ENCODE assay signal across 8 mouse cellular contexts in genomic region chr5:23417716-23418115, GRCm38 (mm10). TPM values are rescaled to one million over a fixed set of nuclear protein-coding genes. Genes with fewer than 3 reads are reported as not detected.
DNase-seq lines count a peak whose midpoint lies in the region; ATAC-seq and TF ChIP-seq lines count a peak whose summit lies in the region.

No protein-coding gene starts in this region.

- no peak overlapping the region; the same call in 1 of the 2 replicates for H3K27ac ChIP-seq in cerebellum, adult 2 months (ENCODE audit: insufficient read depth, low read length)
- peak overlapping the region; percentile 98 for H3K27ac ChIP-seq in thymus, adult 2 months (ENCODE audit: control insufficient read depth, insufficient read depth, low read length)
- peak overlapping the region; percentile 88 for H3K27ac ChIP-seq in liver, embryonic 15.5 days (replicated peaks)

- H3K9ac ChIP-seq in liver, embryonic 15.5 days = 0 out of 2 replicates have a peak overlapping the region, but pooled peaks have one; percentile 80

- H3K4me2 ChIP-seq in liver, embryonic 15.5 days = peak overlapping the region; percentile 84

- ATAC-seq in liver, embryonic 15.5 days (ENCODE audit: insufficient read depth) = no peak

- WGBS in cerebellum, adult 2 months = 85% methylated on average over 2 of the region's 2 CpGs
- WGBS in thymus, adult 2 months = 46% methylated on average over 2 of the region's 2 CpGs
- 50% methylated on average over 2 of the region's 2 CpGs for WGBS in liver, embryonic 15.5 days (ENCODE audit: insufficient replicate concordance)

- H3K4me3 ChIP-seq in cerebellum, adult 2 months (replicated peaks; ENCODE audit: insufficient read depth, low read depth, low read length) = peak overlapping the region; percentile 96
- no peak overlapping the region for H3K4me3 ChIP-seq in thymus, adult 2 months (ENCODE audit: control insufficient read depth, insufficient read depth, low read length)
- H3K4me3 ChIP-seq in liver, embryonic 15.5 days (replicated peaks) = peak overlapping the region; percentile 79

- DNase-seq in cerebellum, adult 2 months = no peak
- no peak for DNase-seq in cerebellum, adult 11 months
- DNase-seq in thymus, adult 2 months = no peak
- DNase-seq in thymus, postnatal 25 days = no peak
- DNase-seq in right cerebral cortex, postnatal 4 days = no peak
- DNase-seq in layer of hippocampus, adult 8-10 months (ENCODE audit: low spot score in 2 of 2) = no peak
- no peak for DNase-seq in adrenal gland, postnatal 14 days

- H3K36me3 ChIP-seq in thymus, adult 2 months (ENCODE audit: control insufficient read depth, insufficient read depth, low read length) = peaks cover 3% of the 10 kb centered on the region
- peaks cover 23% of the 10 kb centered on the region for H3K36me3 ChIP-seq in liver, embryonic 15.5 days (replicated peaks)

- TF ChIP-seq POLR2A in cerebellum, adult 2 months (IDR thresholded peaks at IDR 0.05; ENCODE audit: borderline replicate concordance, insufficient read depth, low read length) = no peak
- no peak for TF ChIP-seq POLR2A in thymus, adult 2 months (IDR thresholded peaks at IDR 0.05; ENCODE audit: control insufficient read depth, extremely low read depth, insufficient read depth, low read length, poor library complexity)

- no peaks in the 10 kb centered on the region for H3K27me3 ChIP-seq in cerebellum, adult 2 months (ENCODE audit: control insufficient read depth, insufficient read depth, low read length)
- no peaks in the 10 kb centered on the region for H3K27me3 ChIP-seq in thymus, adult 2 months (ENCODE audit: control insufficient read depth, insufficient read depth, low read length)
- H3K27me3 ChIP-seq in liver, embryonic 15.5 days = no peaks in the 10 kb centered on the region

- H3K4me1 ChIP-seq in cerebellum, adult 2 months (ENCODE audit: control insufficient read depth, insufficient read depth, low read length) = peaks cover 7% of the 10 kb centered on the region; the same call in 1 of the 2 replicates
- peaks cover 5% of the 10 kb centered on the region; the same call in 1 of the 2 replicates for H3K4me1 ChIP-seq in thymus, adult 2 months (replicated peaks; ENCODE audit: control insufficient read depth, insufficient read depth, low read length)
- peaks cover 79% of the 10 kb centered on the region for H3K4me1 ChIP-seq in liver, embryonic 15.5 days (replicated peaks)

- TF ChIP-seq CTCF in cerebellum, adult 2 months (IDR thresholded peaks at IDR 0.05; ENCODE audit: borderline replicate concordance, insufficient read depth, low read depth, low read length) = no peak
- no peak for TF ChIP-seq CTCF in thymus, adult 2 months (IDR thresholded peaks at IDR 0.05; ENCODE audit: borderline replicate concordance, control insufficient read depth, extremely low read depth, insufficient read depth, low read length, poor library complexity)

- no peaks in the 10 kb centered on the region for H3K9me3 ChIP-seq in liver, embryonic 15.5 days (replicated peaks)

RNA-seq across cellular contexts. Expression of gene Kmt2e, which starts 16.5 kb away (rescaled TPM):
- 46.6 and 56.7 TPM in 2 replicates for polyA plus RNA-seq in cerebellum, adult 2 months (2012; rRNA removed)
- polyA plus RNA-seq in thymus, adult 2 months (2012; rRNA removed) = 37.0 and 40.7 TPM in 2 replicates
- polyA plus RNA-seq in liver, embryonic 15.5 days (2015; fragmentation: Nextera tagmentation; extraction: Ambion mirVana) = 34.3 and 34.9 TPM in 2 replicates
- 100 to 1,000 TPM in 1 of 4 experiments, 10 to 100 TPM in 3; 91.0 to 101 (median 96.8) TPM for total RNA-seq in layer of hippocampus, adult 8-10 months (2022)
- total RNA-seq in adrenal gland, postnatal 14 days (2021) = 64.2 and 77.2 TPM in 2 replicates
